Mouse (Mus musculus) G1E (cell line): ENCODE data around the gene Gckr.

Source experiments
- CTCF ChIP-seq: IDR thresholded peaks from 2 replicates; pipeline ENCODE4 v1.5.1; 2012; ENCODE audit warnings: low read depth, low read length, inconsistent platforms, mixed read lengths
- GATA1 ChIP-seq: IDR thresholded peaks from 2 replicates; pipeline ENCODE4 v1.6.1; 2012; ENCODE audit warnings: borderline replicate concordance, low read length, inconsistent platforms, mixed read lengths
- POLR2AphosphoS5 ChIP-seq: IDR thresholded peaks from 2 replicates; pipeline ENCODE4 v1.6.1; 2012; ENCODE audit warnings: low read depth, low read length, inconsistent platforms; ENCODE audit not compliant: insufficient replicate concordance
- TAL1 ChIP-seq: conservative IDR thresholded peaks from 2 replicates; pipeline ENCODE4 v1.6.1; 2012; ENCODE audit warnings: low read depth, low read length, inconsistent platforms, mixed read lengths

DNA sequence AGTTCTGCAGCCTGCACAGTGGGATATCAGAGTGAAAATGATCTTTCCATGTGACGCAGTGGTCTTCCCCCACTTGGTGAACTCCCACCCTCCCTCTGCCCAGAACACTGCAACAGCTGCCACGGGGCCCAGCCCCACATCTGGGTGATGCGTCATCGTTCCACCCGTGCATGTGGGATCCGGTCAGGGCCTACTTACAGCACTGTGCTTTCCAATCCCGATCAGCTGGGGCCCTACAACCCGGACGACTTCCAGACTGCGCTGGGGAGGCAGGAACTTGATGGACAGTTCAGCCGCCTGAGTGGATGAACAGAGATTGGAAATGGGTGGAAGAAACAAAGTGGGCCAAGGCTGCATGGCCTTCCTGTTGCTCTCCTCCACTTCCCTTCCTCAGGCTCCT, 39.6 kb upstream of the Gckr start:
- no peak for TF ChIP-seq CTCF
- no peak for TF ChIP-seq GATA1
- no peak for TF ChIP-seq TAL1
- TF ChIP-seq POLR2AphosphoS5: no peak
